Mouse (Mus musculus) liver, adult 2 months (tissue): ENCODE data around the gene Ptprc.

Experiments used
- CTCF ChIP-seq: fragments of 200-500 bp; IDR thresholded peaks from 2 replicates; pipeline ENCODE4 v1.5.1; 2011; ENCODE audit warnings: low read depth, low read length, control low read depth
- POLR2A ChIP-seq: fragments of 200-500 bp; IDR thresholded peaks from 2 replicates; pipeline ENCODE4 v1.6.1; 2011; ENCODE audit warnings: low read length, control low read depth; ENCODE audit not compliant: insufficient read depth; ENCODE audit errors: extremely low read depth

DNA sequence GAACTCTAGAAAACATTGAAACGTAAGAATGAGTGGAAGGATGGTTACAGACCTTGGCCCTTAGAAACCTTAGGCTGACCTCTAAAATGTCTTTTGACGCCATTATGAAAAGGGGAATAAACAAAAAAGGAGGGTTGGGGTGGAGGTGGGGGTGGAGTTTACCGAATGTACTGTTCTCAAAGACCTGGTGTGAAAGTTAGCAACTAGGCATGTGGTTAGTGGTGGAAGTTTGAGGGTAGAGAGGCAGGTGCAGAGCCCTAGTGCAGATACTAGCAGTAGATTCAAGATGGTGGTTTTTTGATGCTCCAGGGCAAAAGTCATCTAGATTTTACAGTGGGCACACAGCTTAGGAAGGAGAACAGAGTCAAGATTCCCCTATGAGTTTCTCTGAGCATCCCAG is 18.5 kb downstream of the Ptprc start:
- no peak for TF ChIP-seq CTCF
- TF ChIP-seq POLR2A, result no peak
